Mouse (Mus musculus): ENCODE measurements around the gene Olfr148.

GRCm38 (mm10) chr9:39603333-39603845 lies 7.1 kb upstream of the Olfr148 start:
- TF ChIP-seq CTCF (conservative IDR thresholded peaks at IDR 0.05; ENCODE audit: low read length) (no peak), POU5F1 (IDR thresholded peaks at IDR 0.05; ENCODE audit: borderline replicate concordance, low read length) (no peak), NANOG (IDR thresholded peaks at IDR 0.05; ENCODE audit: borderline replicate concordance, low read length) (no peak)

Measured in E14TG2a.4 (cell line).